Mouse (Mus musculus) heart, postnatal 0 days (tissue): Measurements from ENCODE around the gene Heatr5b.

ENCODE experiments used
- CTCF ChIP-seq: IDR thresholded peaks from 2 replicates; pipeline ENCODE4 v1.5.1; 2016; ENCODE audit warnings: antibody characterized with exemption, control low read depth, low read depth
- EP300 ChIP-seq: IDR thresholded peaks from 2 replicates; pipeline ENCODE4 v1.6.1; 2016; ENCODE audit warnings: antibody characterized with exemption, low read depth

DNA sequence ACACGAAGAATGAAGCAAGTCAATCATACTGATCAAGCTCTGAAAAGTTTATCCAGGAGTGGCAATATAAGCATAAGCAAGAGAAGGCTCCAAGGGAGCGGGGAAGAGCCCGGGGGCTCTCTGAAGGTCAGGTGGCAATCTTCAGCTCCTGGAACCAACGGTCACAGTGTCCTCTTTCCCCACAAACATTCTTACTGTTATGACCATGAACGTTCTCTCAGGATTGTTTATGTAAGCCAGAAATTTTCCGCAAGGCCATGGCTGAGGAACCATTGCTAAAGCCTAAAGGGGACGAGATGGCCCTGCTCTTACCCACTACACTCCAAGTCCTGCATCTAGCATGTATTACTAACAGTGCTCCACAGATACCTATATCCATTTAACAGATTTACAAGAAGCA is 113.5 kb downstream of the Heatr5b start:
- TF ChIP-seq CTCF (no peak), EP300 (no peak)
